Comparison of ENCODE assay signal across 8 mouse cellular contexts in the genomic region with DNA sequence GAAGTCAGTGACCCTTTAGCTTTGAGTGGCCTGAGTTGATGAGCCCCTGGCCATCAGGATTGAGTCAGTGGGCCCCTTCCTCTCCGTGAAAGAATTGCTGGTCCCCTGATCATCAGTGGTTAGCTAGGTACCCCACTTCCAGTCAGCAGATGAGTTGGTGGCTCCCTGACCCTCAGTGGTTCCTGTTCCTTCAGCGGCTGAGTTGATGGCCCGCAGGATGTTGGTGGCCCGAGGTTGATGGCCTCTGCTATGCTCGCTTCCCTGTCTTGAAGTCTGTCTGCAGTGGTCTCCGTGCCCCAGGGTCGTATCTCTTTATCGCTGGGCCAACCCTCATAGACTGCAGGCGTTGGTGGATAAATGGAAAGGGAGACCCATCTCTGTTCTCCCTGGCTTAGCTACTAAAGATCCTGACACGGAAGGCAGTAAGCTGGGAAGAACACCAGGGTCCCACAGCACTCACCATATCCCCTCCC. TPM values are rescaled to one million over a fixed set of nuclear protein-coding genes. Genes with fewer than 3 reads are reported as not detected.
DNase-seq lines count a peak whose midpoint lies in the region; ATAC-seq and TF ChIP-seq lines count a peak whose summit lies in the region.

No protein-coding gene starts in this region.

- no peaks in the 10 kb centered on the region for H3K4me1 ChIP-seq in lung, embryonic 14.5 days (ENCODE audit: insufficient read depth)
- H3K4me1 ChIP-seq in embryonic facial prominence, embryonic 12.5 days = peaks cover 5% of the 10 kb centered on the region
- peaks cover 7% of the 10 kb centered on the region; the same call in 1 of the 2 replicates for H3K4me1 ChIP-seq in hindbrain, embryonic 14.5 days (replicated peaks; ENCODE audit: control insufficient read depth, insufficient read depth, low read length)
- H3K4me1 ChIP-seq in midbrain, embryonic 12.5 days = peaks cover 12% of the 10 kb centered on the region; the same call in 1 of the 2 replicates

- peak overlapping the region; percentile 76 for H3K4me3 ChIP-seq in lung, embryonic 14.5 days (ENCODE audit: low read depth, low read length)
- peak overlapping the region; percentile 73 for H3K4me3 ChIP-seq in embryonic facial prominence, embryonic 12.5 days
- peak overlapping the region; percentile 81 for H3K4me3 ChIP-seq in hindbrain, embryonic 14.5 days (replicated peaks; ENCODE audit: low read length)
- H3K4me3 ChIP-seq in midbrain, embryonic 12.5 days = peak overlapping the region; percentile 88

- ATAC-seq in lung, embryonic 14.5 days (ENCODE audit: insufficient read depth) = no peak
- no peak; the same call in 1 of the 2 replicates for ATAC-seq in embryonic facial prominence, embryonic 12.5 days (ENCODE audit: insufficient number of reproducible peaks, insufficient read depth, low FRiP score, low TSS enrichment)
- no peak; the same call in 1 of the 2 replicates for ATAC-seq in hindbrain, embryonic 14.5 days (ENCODE audit: low FRiP score)
- ATAC-seq in midbrain, embryonic 12.5 days (ENCODE audit: low FRiP score, low read depth) = no peak

- peak overlapping the region; percentile 79 for H3K4me2 ChIP-seq in lung, embryonic 14.5 days
- H3K4me2 ChIP-seq in embryonic facial prominence, embryonic 12.5 days (replicated peaks) = peak overlapping the region; percentile 64
- H3K4me2 ChIP-seq in hindbrain, embryonic 14.5 days (replicated peaks) = peak overlapping the region; percentile 68
- peak overlapping the region; percentile 76 for H3K4me2 ChIP-seq in midbrain, embryonic 12.5 days (replicated peaks)

- no peak for DNase-seq in lung, embryonic 14.5 days
- no peak for DNase-seq in lung, postnatal 25 days (ENCODE audit: low spot score)
- no peak for DNase-seq in hindbrain, embryonic 14.5 days (ENCODE audit: low spot score)
- no peak for DNase-seq in urinary bladder, adult 18-20 months (ENCODE audit: low spot score in 2 of 2)
- no peak for DNase-seq in cerebellum, adult 11-12 months
- no peak for DNase-seq in urinary bladder, postnatal 14 days (ENCODE audit: low spot score)

- peak overlapping the region; percentile 12; the same call in 1 of the 2 replicates for H3K27ac ChIP-seq in lung, embryonic 14.5 days (ENCODE audit: low read depth)
- peak overlapping the region; percentile 85; the same call in 1 of the 2 replicates for H3K27ac ChIP-seq in embryonic facial prominence, embryonic 12.5 days
- H3K27ac ChIP-seq in hindbrain, embryonic 14.5 days = 0 out of 2 replicates have a peak overlapping the region, but pooled peaks have one; percentile 22
- no peak overlapping the region for H3K27ac ChIP-seq in midbrain, embryonic 12.5 days (replicated peaks)

- no peaks in the 10 kb centered on the region for H3K9me3 ChIP-seq in lung, embryonic 14.5 days (ENCODE audit: low read depth, low read length)
- no peaks in the 10 kb centered on the region for H3K9me3 ChIP-seq in embryonic facial prominence, embryonic 12.5 days
- H3K9me3 ChIP-seq in hindbrain, embryonic 14.5 days (ENCODE audit: control insufficient read depth, low read length) = no peaks in the 10 kb centered on the region
- no peaks in the 10 kb centered on the region for H3K9me3 ChIP-seq in midbrain, embryonic 12.5 days

- no peaks in the 10 kb centered on the region for H3K27me3 ChIP-seq in lung, embryonic 14.5 days (ENCODE audit: insufficient read depth, low read length)
- H3K27me3 ChIP-seq in embryonic facial prominence, embryonic 12.5 days = no peaks in the 10 kb centered on the region
- H3K27me3 ChIP-seq in hindbrain, embryonic 14.5 days (ENCODE audit: control insufficient read depth, insufficient read depth, low read length) = no peaks in the 10 kb centered on the region
- H3K27me3 ChIP-seq in midbrain, embryonic 12.5 days = no peaks in the 10 kb centered on the region

- peak overlapping the region; percentile 88 for H3K9ac ChIP-seq in lung, embryonic 14.5 days
- H3K9ac ChIP-seq in embryonic facial prominence, embryonic 12.5 days = peak overlapping the region; percentile 88
- H3K9ac ChIP-seq in hindbrain, embryonic 14.5 days = peak overlapping the region; percentile 88
- H3K9ac ChIP-seq in midbrain, embryonic 12.5 days (replicated peaks) = peak overlapping the region; percentile 83

- H3K36me3 ChIP-seq in lung, embryonic 14.5 days (ENCODE audit: insufficient read depth) = no peaks in the 10 kb centered on the region
- no peaks in the 10 kb centered on the region for H3K36me3 ChIP-seq in embryonic facial prominence, embryonic 12.5 days
- no peaks in the 10 kb centered on the region for H3K36me3 ChIP-seq in hindbrain, embryonic 14.5 days (replicated peaks; ENCODE audit: control insufficient read depth, insufficient read depth)
- no peaks in the 10 kb centered on the region for H3K36me3 ChIP-seq in midbrain, embryonic 12.5 days

- TF ChIP-seq CTCF in lung, embryonic 14.5 days (IDR thresholded peaks at IDR 0.05; ENCODE audit: low read depth) = no peak

- 3% methylated on average over 10 of the region's 10 CpGs for WGBS in lung, embryonic 14.5 days
- WGBS in embryonic facial prominence, embryonic 12.5 days = 4% methylated on average over 10 of the region's 10 CpGs
- 2% methylated on average over 10 of the region's 10 CpGs for WGBS in hindbrain, embryonic 14.5 days
- WGBS in midbrain, embryonic 12.5 days = 4% methylated on average over 10 of the region's 10 CpGs

RNA-seq across cellular contexts. Expression of a gene that starts 0.4 kb away (rescaled TPM):
- polyA plus RNA-seq in lung, embryonic 14.5 days (2014; fragmentation: Nextera tagmentation; extraction: Ambion mirVana) = 8.6 and 10.8 TPM in 2 replicates
- polyA plus RNA-seq in embryonic facial prominence, embryonic 12.5 days (2016; fragmentation: Nextera tagmentation; extraction: Ambion mirVana) = 8.4 and 9.4 TPM in 2 replicates
- 5.1 and 5.4 TPM in 2 replicates for polyA plus RNA-seq in hindbrain, embryonic 14.5 days (2014; fragmentation: Nextera tagmentation; extraction: Ambion mirVana)
- 7.2 and 7.3 TPM in 2 replicates for polyA plus RNA-seq in midbrain, embryonic 12.5 days (2016; fragmentation: Nextera tagmentation; extraction: Ambion mirVana)

RNA-seq across cellular contexts. Expression of a gene that starts 0.6 kb away (rescaled TPM):
- 2.6 TPM in 2 replicates for polyA plus RNA-seq in lung, embryonic 14.5 days (2014; fragmentation: Nextera tagmentation; extraction: Ambion mirVana)
- 2.9 and 3.0 TPM in 2 replicates for polyA plus RNA-seq in embryonic facial prominence, embryonic 12.5 days (2016; fragmentation: Nextera tagmentation; extraction: Ambion mirVana)
- polyA plus RNA-seq in hindbrain, embryonic 14.5 days (2014; fragmentation: Nextera tagmentation; extraction: Ambion mirVana) = 1.5 and 1.7 TPM in 2 replicates
- polyA plus RNA-seq in midbrain, embryonic 12.5 days (2016; fragmentation: Nextera tagmentation; extraction: Ambion mirVana) = 1.6 and 2.1 TPM in 2 replicates

RNA-seq across cellular contexts. Expression of a gene that starts 36.2 kb away (rescaled TPM):
- 2.9 and 4.1 TPM in 2 replicates for polyA plus RNA-seq in lung, embryonic 14.5 days (2014; fragmentation: Nextera tagmentation; extraction: Ambion mirVana)
- polyA plus RNA-seq in embryonic facial prominence, embryonic 12.5 days (2016; fragmentation: Nextera tagmentation; extraction: Ambion mirVana) = 2.4 and 3.3 TPM in 2 replicates
- polyA plus RNA-seq in hindbrain, embryonic 14.5 days (2014; fragmentation: Nextera tagmentation; extraction: Ambion mirVana) = 1.1 and 1.5 TPM in 2 replicates
- 1.2 and 1.3 TPM in 2 replicates for polyA plus RNA-seq in midbrain, embryonic 12.5 days (2016; fragmentation: Nextera tagmentation; extraction: Ambion mirVana)
